Mouse (Mus musculus) testis, postnatal 14 days (tissue): ENCODE results near the gene Cmklr1.
"Not testable (repeated sequence)": the region's sequence is repeated elsewhere in the genome, so short reads cannot be mapped to it uniquely, and the experiment has no call there.

Source experiments
- DNase-seq: peaks from one replicate; pipeline ENCODE4 v3.0.0; 2021; ENCODE audit warnings: low spot score

Cmklr1 gene

DNA sequence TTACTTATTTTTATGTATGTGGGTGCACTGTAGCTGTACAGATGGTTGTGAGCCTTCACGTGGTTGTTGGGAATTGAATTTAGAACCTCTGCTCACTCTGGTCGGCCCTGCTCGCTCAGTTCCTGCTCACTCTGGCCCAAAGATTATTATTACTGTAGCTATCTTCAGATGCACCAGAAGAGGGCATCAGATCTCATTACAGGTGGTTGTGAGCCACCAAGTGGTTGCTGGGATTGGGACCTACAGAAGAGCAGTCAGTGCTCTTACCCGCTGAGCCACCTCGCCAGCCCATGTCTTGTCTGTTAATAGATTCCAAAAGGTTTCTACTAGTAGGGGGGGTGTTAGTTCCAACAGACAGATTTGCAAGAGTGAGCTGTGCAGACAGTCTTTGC is 63.8 kb downstream of the Cmklr1 start:
- DNase-seq = not testable (repeated sequence)

DNA sequence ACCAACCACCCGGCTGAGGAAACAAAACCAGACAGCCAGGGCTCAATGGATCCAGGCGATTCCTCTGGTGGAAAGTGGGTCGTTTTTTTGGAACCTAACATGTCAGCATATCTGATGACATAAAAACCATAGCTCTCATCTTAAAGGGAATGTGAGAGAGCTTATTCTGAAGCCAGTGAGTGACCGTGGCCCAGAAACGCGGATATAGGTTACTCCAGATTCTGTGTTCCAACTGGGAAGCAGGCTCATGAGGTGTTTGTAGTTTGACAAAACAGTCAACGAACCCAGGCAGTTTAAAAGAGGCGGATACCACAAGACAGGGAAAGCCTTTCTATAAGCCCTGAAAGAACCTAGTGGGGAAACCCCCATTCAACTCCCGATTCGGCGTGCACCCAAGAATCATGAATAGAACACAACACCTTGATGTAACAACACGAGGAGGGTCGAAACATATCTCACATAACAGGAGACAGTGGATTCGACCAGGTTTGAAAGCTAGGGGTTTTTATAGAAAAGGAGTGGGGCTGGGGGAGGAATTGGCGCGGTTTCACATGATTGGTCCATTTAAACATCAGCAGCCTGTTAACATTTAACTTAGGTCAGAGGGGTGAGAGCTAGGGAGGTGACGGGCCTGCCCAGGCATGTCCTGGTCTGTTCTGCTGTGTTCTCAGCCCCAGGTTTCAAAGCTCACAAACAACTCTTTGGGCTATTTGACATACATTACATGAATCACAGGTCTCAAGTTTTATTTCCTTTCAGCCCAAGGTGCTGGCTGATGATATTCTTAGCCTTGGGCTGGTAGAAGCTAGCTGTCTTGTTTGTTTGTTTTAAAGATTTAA is 64.4 kb downstream of the Cmklr1 start:
- DNase-seq = not testable (repeated sequence)

DNA sequence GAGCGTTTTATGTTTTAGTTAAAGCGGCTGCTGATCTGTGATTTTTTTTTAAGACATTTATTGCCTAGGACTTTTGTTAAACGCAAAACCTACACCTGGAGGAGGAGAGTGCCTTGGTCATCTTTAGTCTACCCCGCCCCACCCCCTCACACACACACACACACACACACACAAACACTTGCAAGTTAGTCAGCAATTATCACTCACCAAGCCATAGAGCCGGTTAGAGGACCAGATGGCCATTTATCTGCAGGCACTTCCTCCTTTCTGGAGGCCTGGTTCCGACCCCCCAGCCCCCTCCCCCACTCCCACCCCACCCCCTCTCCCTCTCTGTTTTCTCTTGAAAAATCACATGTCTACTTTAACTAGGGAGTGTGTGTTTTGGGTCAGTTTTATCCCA is 65.8 kb downstream of the Cmklr1 start:
- DNase-seq = no peak

DNA sequence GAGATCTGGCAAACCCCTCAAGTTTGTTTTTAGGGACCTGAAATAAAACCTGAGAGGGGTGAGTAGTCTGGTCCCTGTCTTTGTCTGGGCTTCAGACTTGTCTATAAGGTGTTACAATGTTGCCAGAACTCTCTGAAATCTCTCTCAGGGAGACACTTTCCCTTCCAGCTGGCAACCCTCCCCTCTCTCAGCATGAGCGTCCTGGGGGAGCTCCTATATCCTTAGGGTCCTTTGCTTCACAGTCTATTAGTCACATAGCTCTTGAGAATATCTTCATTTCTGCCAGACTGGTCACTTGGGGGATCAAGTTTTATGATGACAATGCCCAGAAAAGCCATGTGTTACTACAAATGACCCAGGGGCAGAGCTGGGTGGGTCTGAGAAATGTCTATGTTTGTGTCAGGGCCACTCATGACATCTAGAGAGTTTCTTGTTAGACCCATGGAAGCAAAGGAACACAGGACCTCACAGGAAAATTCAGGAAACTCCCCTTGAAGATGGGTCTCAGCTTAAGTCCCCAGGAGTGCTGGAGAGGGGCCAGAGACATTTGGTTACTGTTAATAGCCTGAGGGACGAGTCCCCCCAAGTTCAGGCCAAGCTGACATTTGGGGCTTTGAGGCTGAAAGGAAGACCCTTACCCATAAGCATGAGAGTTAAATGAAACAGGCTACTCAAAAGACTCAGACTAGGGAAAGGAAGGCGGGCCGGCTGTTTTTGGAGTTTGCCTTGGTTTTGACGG is 66.6 kb downstream of the Cmklr1 start:
- DNase-seq = peak; percentile 51

DNA sequence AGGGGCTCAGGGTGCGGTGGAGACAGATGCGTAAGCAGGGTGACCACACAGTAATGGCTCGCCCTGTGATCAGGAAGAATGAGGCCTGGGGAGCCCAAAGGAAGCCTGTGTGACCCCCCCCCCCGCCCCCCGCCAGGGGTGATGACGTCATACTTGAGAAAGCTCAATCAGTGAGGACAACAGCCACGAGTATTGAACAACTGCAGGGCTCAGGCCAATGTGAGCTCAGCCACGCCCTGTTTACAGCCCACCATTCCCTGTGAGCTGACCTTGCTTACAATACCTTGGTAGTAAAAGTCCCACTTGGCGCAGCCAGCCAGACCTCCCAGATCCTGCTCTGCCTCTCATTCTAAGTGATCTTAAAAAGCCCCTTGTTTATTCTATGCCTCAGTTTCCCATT is 69.4 kb downstream of the Cmklr1 start:
- DNase-seq = no peak

DNA sequence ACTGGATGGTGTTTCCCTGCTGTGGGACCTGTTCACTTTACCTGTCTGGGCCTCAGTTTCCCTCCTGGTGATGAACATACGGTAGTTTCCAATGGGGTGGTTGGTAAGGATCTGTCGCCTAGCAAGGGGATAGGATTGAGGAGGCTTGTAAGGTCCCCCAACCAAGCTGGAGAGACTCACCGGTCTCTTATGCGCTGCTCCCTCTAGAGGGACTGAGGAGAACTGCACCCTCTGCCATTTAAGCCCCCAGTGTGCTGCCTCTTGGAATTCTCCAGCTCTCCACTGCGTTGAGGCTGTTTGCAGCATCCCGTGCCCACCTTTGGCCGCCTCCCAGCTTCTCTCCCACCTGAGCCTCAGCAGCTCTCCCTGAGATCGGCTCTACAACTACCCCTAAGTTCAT is 70.0 kb downstream of the Cmklr1 start:
- DNase-seq = peak; percentile 22

DNA sequence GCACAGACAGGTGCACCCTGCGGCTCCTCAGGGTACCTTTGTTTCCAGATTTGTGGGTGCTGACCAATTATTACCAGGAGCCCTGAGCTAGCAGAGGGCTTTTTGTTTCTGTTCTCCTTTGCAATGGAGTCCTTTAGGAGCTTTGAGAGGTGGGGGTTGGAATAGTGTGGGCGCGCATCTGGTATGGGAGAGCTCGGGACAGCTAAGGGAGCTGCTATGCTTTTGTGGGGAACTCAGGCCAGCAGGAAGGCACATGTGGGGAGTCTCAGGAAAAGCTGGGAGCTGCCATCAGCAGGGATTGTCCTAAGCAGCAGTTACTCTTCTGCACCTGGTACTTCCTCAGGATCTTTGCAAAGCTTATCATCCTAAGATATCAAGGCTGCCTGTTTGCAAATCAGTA is 71.1 kb downstream of the Cmklr1 start:
- DNase-seq = no peak

DNA sequence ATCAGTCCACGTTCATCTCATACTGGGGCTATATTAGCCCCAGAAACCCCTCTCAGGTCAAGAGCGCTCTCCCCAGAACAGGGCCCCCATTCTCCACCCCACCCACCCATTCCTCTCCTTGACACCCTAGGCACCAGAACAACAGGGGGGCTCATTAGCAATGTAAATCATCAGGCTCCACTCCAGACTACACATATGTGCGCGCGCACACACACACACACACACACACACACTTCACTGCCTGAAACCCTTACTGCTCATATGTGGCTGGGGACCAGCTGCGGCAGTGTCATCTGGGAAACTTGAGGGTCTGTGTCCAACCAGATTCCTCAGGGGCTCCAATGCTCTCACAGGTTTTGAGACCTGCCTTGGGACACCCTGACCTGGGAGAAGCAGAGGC is 71.8 kb downstream of the Cmklr1 start:
- no peak for DNase-seq

DNA sequence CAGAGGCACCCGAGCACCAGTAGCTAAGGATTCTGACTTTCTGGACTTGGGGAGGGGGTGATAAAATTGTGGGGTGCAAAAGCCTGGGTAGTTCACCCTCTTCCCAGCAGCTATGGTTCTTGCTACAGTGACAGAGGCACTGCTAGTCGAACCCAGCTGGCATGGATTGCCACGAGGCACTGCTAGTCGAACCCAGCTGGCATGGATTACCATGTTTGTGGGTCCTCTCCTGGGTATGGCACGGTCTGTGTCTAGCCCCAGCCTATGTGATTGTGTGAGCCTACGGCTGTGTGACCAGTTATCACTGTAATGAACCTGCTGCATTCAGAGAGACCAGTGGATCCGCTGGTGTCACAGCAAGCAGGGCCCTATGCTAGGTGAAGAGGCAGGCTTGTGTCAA is 72.7 kb downstream of the Cmklr1 start:
- no peak for DNase-seq

DNA sequence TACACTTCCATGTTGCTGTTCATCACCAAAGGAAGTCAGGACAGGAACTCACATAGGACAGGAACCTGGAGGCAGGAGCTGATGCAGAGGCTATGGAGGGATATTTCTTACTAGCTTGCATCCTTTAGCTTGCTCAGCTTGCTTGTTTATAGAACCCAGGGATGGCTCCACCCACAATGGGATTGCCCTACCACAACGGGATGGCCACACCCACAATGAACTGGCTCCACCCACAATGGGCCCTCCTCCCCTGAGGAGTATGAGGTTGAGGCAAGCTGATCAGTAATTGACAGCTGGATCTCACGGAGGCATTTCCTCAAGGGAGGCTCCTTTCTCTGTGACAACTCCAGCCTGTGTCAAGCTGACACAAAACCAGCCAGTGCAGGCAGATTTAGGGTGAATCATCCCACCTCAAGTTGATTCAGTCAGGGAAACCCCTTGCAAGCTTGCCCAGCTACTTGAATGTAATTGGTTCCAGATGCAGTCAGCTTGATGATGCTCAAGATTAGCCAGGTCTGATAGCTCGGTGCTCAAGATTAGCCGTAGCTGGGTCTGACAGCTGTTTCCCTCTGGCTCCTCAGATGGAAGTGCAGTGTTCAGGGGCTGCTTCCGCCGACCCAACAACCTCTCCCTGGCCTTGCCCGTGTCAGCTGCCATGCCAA is 80.0 kb downstream of the Cmklr1 start:
- no peak for DNase-seq

DNA sequence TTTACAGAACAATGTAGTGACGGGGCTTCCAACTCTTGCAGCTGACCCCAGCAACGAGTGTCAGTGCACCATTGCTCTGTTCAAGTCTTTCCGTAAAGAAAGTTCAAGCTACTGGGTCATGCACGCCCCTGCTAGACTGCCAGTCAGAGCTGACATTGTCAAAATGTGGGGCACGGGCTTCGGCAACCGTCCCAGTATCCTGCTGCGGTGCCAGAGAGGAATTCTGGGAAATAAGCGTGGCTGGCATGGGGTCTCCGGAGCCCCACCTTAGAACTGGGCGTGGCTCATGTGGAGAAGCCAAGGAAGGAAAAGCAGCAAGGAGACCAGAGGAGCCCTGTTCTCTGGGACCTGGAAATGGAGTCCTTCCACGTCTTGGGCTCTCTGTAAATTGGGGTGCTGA is 84.4 kb downstream of the Cmklr1 start:
- DNase-seq = no peak

DNA sequence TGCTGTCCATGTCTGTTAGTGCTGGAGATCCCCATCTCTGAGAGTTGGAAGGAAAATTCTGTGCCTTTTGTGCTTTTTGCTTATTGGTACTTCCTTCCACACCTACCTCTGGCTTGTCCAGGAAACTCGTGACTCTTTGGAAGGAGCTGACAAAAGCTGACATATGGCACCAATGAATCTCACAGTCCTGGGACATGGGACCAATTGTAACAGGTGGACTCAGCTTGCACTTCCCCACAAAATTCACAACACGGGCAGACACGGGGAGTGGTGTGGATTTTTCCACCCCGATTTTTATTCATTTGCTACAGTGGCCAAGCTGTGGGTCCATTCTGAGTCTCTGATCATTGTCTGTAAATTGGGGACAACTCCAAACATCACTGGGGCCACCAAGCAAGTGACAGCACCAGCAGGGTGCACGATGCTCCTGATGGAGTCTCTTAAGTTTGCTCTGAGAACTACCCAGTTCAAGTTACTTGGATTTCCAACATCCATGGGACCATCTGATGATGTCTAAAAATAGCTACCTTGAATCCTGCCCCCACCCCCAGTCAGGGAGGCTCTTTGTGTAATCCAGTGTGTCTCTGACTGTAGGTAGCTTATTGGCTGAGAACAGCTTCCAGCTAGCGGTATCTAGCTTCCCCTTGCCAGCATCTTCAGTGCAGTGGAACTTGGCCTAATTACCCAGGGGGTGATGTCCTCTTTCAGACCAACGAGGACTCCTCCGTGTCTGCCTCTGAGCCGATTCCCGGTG is 84.9 kb downstream of the Cmklr1 start:
- no peak for DNase-seq

DNA sequence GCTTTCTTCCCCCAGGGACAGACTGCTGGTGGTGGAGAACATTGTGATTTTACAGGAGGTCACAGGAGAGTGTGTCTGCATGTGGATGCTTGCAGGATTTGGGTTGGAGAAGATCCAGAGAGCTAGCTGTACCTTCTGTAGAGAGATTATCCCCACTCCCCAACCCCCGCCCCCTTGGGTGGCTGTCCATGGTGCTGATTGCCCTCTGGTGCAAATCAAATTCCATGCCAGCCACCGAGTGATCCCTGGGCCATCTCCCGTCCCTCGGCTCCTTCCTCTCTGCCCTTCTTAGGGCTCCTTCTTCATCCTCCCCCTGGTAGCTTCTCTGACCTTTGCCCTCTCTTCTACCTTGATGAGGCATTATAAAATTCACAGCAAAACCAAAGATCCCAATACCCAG is 85.8 kb downstream of the Cmklr1 start:
- peak; percentile 26 for DNase-seq
